Mouse (Mus musculus): ENCODE measurements around the gene Ankrd13a. TPM values are rescaled to one million over a fixed set of nuclear protein-coding genes. Genes with fewer than 3 reads are reported as not detected.

Ankrd13a gene
- polyA plus RNA-seq (2015; fragmentation: Nextera tagmentation; extraction: Ambion mirVana): 29.3 and 30.6 TPM in 2 replicates

DNA sequence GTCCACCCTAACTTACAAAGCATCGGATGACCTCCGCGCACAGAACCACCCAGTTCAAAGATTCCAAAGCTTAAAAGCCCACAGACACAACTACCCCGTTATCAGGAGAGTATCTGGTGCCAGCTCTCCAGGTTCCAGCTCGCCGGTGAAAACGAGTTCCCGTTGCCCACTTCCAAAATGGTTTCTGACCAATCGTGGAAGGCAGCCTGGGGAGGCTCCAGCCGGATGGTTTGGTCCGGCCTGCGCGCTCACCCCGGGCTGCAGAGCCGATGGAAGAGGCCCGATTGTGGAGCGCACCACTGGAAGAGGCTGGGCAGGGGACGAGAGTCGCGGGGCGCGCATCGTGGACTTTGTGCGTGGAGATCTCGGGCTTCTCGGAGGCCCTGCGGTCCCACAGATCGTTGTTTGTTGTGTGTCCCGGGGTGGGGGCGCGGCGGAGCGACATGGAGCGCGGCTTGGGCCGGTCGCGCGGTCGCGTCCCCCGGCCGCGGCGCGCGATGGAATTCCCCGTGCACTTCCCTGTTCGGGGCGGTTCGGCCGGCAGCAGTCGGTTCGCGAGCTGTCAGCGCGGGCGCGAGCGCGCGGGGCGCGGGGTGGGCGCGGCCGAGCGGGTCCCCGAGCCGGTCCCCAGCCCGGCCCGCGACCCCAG, at the start of gene Ankrd13a:
Gene Ankrd13a, plus strand, starts transcription at position 275 of the 649 bp plus-strand sequence.

DNA sequence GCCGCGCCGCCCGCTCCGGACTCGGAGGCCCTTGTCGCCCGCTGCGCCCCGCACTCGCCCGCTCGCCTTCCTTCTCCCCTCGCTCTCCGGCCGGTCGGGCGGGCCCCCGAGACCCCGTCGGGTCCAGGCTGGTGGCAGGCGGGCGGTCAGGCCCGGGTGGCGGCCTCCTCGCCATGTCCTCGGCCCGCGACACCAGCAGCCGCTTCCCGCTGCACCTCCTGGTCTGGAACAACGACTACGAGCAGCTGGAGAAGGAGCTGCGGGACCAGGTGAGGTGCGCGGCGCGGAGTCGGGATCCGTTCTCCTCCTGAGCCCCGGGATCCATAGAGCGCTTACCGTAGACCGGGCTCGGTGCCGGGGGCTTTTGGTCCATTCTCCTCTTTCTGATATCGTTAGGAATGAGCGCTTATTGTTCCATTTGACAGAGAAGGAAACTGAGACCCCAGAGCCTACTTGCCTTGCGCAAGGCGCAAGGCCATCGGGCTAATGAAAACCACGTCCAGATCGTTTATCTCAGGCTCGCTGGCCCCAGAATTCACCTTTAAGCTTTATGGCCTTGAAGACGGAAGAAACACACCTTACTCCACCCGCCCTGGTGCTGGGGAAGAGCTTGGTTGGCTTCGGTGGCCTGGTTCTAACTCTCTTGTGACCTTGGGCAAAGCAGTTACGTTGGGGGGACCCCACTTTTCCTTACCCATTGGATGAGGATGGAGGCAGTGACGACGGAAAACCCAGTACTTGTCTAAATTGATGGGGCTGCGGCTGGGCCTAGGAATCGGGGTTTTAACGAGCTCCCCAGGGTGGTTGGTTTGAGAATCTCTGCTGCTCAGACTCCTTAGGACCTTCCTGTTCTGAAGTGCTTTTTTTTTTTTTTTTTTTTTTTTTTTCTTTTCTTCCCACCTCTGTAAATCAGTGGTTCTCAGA, 841 bp downstream of the Ankrd13a start, which contains the start of gene Git2:
Gene Git2, minus strand, starts transcription at position 462 of the 924 bp plus-strand sequence.

DNA sequence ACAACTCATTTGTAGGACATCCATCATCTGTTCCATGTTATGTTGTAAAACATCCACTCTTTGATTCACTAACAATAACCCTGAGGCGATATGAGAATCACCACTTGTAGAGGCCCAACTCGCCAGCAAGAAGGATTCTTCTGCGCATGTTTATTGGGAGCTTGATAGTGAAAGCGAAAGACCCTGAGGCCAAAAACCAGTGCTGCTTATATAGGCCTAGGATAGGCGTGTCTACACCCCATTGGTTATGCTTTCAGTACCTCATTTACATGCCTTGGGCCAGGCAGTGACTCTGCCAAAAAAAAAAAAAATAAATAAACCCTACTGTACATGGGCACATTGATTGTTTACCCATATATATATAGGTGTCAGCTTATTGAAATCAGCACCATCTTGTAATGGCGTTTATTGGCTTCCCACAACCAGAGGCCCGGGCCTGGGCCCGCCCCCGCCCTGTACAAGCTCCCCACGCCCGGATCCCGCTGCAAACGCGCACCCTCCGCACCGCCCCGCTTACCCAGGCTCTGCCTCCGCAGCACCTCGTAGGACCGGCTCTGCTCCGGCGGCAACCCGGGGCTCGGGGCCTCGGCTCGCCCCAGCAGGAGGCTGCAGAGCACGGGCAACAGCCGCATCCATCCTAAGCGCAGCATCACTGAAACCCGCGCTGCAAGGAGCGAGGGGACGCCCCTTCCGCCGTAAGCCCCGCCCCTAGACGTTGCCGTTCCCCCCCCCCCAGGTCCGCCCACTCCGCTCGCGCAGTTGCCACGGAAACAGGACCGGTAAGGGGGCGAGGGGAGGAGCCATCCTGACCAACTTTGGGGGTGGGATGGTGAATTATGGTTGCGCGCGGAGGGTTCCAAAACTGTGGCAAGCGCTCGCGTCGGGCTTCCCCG, 48.6 kb downstream of the Ankrd13a start, which contains the start of gene 1500011B03Rik:
Gene 1500011B03Rik, minus strand, starts transcription at position 673 of the 893 bp plus-strand sequence.

DNA sequence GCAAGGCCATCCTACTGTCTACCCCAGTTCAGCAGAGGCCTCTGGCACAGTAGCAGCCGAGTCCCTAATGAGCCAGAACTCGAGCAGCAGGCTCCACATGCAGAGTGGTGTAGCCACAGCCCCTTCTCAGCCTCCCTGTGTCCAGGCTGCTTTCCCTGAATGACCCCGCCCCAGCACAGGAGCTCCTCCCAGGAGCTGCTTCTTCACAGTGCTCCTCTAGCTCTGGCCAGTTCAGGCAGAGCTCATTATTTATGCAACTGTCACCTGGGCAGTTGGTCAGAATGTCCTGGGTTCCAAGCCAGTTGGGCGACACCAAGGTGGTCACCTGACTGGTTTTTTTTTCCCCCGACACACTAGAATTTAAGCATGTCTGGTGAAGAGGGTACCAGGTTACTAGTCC, 78.9 kb downstream of the Ankrd13a start, which contains the start of gene 4930519G04Rik:
Gene 4930519G04Rik, plus strand, starts transcription at position 301 of the 400 bp plus-strand sequence.

Small RNA genes within 50 kb of the gene (microRNA-seq; reads per million reads assigned to microRNA genes)
- gene Mir6240: 1.7 reads per million

Other genes starting within 250 kb of the Ankrd13a start
- 4.0 and 5.4 TPM in 2 replicates for gene Fam222a, start 206.7 kb upstream of the Ankrd13a start, polyA plus RNA-seq (2015; fragmentation: Nextera tagmentation; extraction: Ambion mirVana)
- 1.1 and 1.5 TPM in 2 replicates for gene Trpv4, start 116.3 kb upstream of the Ankrd13a start, polyA plus RNA-seq (2015; fragmentation: Nextera tagmentation; extraction: Ambion mirVana)
- gene Gltp, start 83.7 kb upstream of the Ankrd13a start, polyA plus RNA-seq (2015; fragmentation: Nextera tagmentation; extraction: Ambion mirVana): 58.5 and 67.5 TPM in 2 replicates
- gene Tchp, start 66.9 kb upstream of the Ankrd13a start, polyA plus RNA-seq (2015; fragmentation: Nextera tagmentation; extraction: Ambion mirVana): 12.3 and 13.2 TPM in 2 replicates
- 33.4 and 38.9 TPM in 2 replicates for gene Git2, start 840 bp downstream of the Ankrd13a start, polyA plus RNA-seq (2015; fragmentation: Nextera tagmentation; extraction: Ambion mirVana)
- 337 and 360 TPM in 2 replicates for gene 1500011B03Rik, start 48.8 kb downstream of the Ankrd13a start, polyA plus RNA-seq (2015; fragmentation: Nextera tagmentation; extraction: Ambion mirVana)
- gene 4930519G04Rik, start 79.0 kb downstream of the Ankrd13a start, polyA plus RNA-seq (2015; fragmentation: Nextera tagmentation; extraction: Ambion mirVana): not detected in 2 replicates
- 2.0 and 2.6 TPM in 2 replicates for gene Gm9936, start 84.0 kb downstream of the Ankrd13a start, polyA plus RNA-seq (2015; fragmentation: Nextera tagmentation; extraction: Ambion mirVana)
- gene Oasl2, start 122.3 kb downstream of the Ankrd13a start, polyA plus RNA-seq (2015; fragmentation: Nextera tagmentation; extraction: Ambion mirVana): 6.6 and 7.8 TPM in 2 replicates
- 0.27 and 1.3 TPM in 2 replicates for gene Oasl1, start 148.6 kb downstream of the Ankrd13a start, polyA plus RNA-seq (2015; fragmentation: Nextera tagmentation; extraction: Ambion mirVana)
- gene 2210016L21Rik, start 167.5 kb downstream of the Ankrd13a start, polyA plus RNA-seq (2015; fragmentation: Nextera tagmentation; extraction: Ambion mirVana): 220 and 232 TPM in 2 replicates
- gene Hnf1a, start 196.4 kb downstream of the Ankrd13a start, polyA plus RNA-seq (2015; fragmentation: Nextera tagmentation; extraction: Ambion mirVana): 0.06 and 0.09 TPM in 2 replicates
- 49.0 and 72.3 TPM in 2 replicates for gene Sppl3, start 236.5 kb downstream of the Ankrd13a start, polyA plus RNA-seq (2015; fragmentation: Nextera tagmentation; extraction: Ambion mirVana)